Mouse (Mus musculus): ENCODE data around the gene 4930558C23Rik. TPM values are rescaled to one million over a fixed set of nuclear protein-coding genes. Genes with fewer than 3 reads are reported as not detected.
"Not testable (repeated sequence)": the region's sequence is repeated elsewhere in the genome, so short reads cannot be mapped to it uniquely, and the experiment has no call there.

Gene 4930558C23Rik
- not detected in 2 replicates for polyA plus RNA-seq (2016; fragmentation: Nextera tagmentation; extraction: Ambion mirVana)

GRCm38 (mm10) chr3:95402741-95403140 is at the start of gene 4930558C23Rik:
TSS of gene 4930558C23Rik (minus strand) at chr3:95402841.
- no peaks in the 10 kb centered on the region for H3K9me3 ChIP-seq
- no peak within 1 kb of the TSS for H3K27ac ChIP-seq
- no peak within 1 kb of the TSS for H3K9ac ChIP-seq (replicated peaks)
- H3K4me2 ChIP-seq = no peak within 1 kb of the TSS
- no peaks in the 10 kb centered on the region for H3K36me3 ChIP-seq
- WGBS = 95% methylated on average over 3 of the region's 3 CpGs
- no peak for ATAC-seq (ENCODE audit: insufficient number of reproducible peaks, insufficient read depth, low FRiP score, low TSS enrichment, low read depth)
- H3K4me3 ChIP-seq (replicated peaks) = no peak within 1 kb of the TSS
- H3K4me1 ChIP-seq (replicated peaks) = no peaks in the 10 kb centered on the region
- no peaks in the 10 kb centered on the region for H3K27me3 ChIP-seq

- H3K36me3 ChIP-seq = peaks cover 53% of the 10 kb centered on the region
- no peak overlapping the region for H3K4me3 ChIP-seq (replicated peaks)
- no peak overlapping the region for H3K27ac ChIP-seq
- 89% methylated on average over 3 of the region's 3 CpGs for WGBS
- no peak overlapping the region for H3K9ac ChIP-seq (replicated peaks)
- H3K9me3 ChIP-seq = no peaks in the 10 kb centered on the region
- no peaks in the 10 kb centered on the region for H3K27me3 ChIP-seq
- no peaks in the 10 kb centered on the region for H3K4me1 ChIP-seq (replicated peaks)
- no peak for ATAC-seq (ENCODE audit: insufficient number of reproducible peaks, insufficient read depth, low FRiP score, low TSS enrichment, low read depth)
- H3K4me2 ChIP-seq = no peak overlapping the region
Observed at GRCm38 (mm10) chr3:95450915-95451314, 48.3 kb upstream of the 4930558C23Rik start.

- no peak overlapping the region for H3K4me2 ChIP-seq
- H3K36me3 ChIP-seq = peaks cover 50% of the 10 kb centered on the region
- H3K27me3 ChIP-seq = no peaks in the 10 kb centered on the region
- no peak overlapping the region for H3K27ac ChIP-seq
- H3K4me1 ChIP-seq (replicated peaks) = peaks cover 5% of the 10 kb centered on the region
- ATAC-seq (ENCODE audit: insufficient number of reproducible peaks, insufficient read depth, low FRiP score, low TSS enrichment, low read depth) = no peak
- H3K9me3 ChIP-seq = no peaks in the 10 kb centered on the region
- H3K9ac ChIP-seq (replicated peaks) = no peak overlapping the region
- no peak overlapping the region for H3K4me3 ChIP-seq (replicated peaks)
- 72% methylated on average over 1 of the region's 1 CpGs for WGBS
Observed at GRCm38 (mm10) chr3:95450408-95450807, 47.8 kb upstream of the 4930558C23Rik start.

- no peak overlapping the region for H3K4me2 ChIP-seq
- H3K27ac ChIP-seq = no peak overlapping the region
- H3K4me1 ChIP-seq (replicated peaks) = peaks cover 7% of the 10 kb centered on the region
- no peak for ATAC-seq (ENCODE audit: insufficient number of reproducible peaks, insufficient read depth, low FRiP score, low TSS enrichment, low read depth)
- H3K36me3 ChIP-seq = peaks cover 10% of the 10 kb centered on the region
- no peaks in the 10 kb centered on the region for H3K9me3 ChIP-seq
- no peaks in the 10 kb centered on the region for H3K27me3 ChIP-seq
- no peak overlapping the region for H3K9ac ChIP-seq (replicated peaks)
- 84% methylated on average over 4 of the region's 4 CpGs for WGBS
- no peak overlapping the region for H3K4me3 ChIP-seq (replicated peaks)
Observed at GRCm38 (mm10) chr3:95445311-95445710, 42.7 kb upstream of the 4930558C23Rik start.

GRCm38 (mm10) chr3:95442406-95443117 is 39.9 kb upstream of the 4930558C23Rik start:
- Histone ChIP-seq H3K27me3 (no peaks in the 10 kb centered on the region), H3K4me3 (replicated peaks) (no peak overlapping the region), H3K4me1 (replicated peaks) (peaks cover 7% of the 10 kb centered on the region), H3K9ac (replicated peaks) (no peak overlapping the region), H3K27ac (no peak overlapping the region), H3K9me3 (no peaks in the 10 kb centered on the region), H3K4me2 (no peak overlapping the region), H3K36me3 (peaks cover 21% of the 10 kb centered on the region)
- ATAC-seq (ENCODE audit: insufficient number of reproducible peaks, insufficient read depth, low FRiP score, low TSS enrichment, low read depth) = no peak
- 91% methylated on average over 5 of the region's 5 CpGs for WGBS

GRCm38 (mm10) chr3:95439670-95440069 is 37.0 kb upstream of the 4930558C23Rik start:
- peaks cover 33% of the 10 kb centered on the region for H3K36me3 ChIP-seq
- H3K4me2 ChIP-seq = no peak overlapping the region
- no peaks in the 10 kb centered on the region for H3K9me3 ChIP-seq
- ATAC-seq (ENCODE audit: insufficient number of reproducible peaks, insufficient read depth, low FRiP score, low TSS enrichment, low read depth) = no peak
- H3K27ac ChIP-seq = no peak overlapping the region
- H3K9ac ChIP-seq (replicated peaks) = no peak overlapping the region
- H3K4me1 ChIP-seq (replicated peaks) = peaks cover 5% of the 10 kb centered on the region; the same call in 1 of the 2 replicates
- H3K4me3 ChIP-seq (replicated peaks) = no peak overlapping the region
- H3K27me3 ChIP-seq = no peaks in the 10 kb centered on the region

- peaks cover 33% of the 10 kb centered on the region for H3K36me3 ChIP-seq
- not testable (repeated sequence) for H3K4me2 ChIP-seq; H3K4me1 ChIP-seq (replicated peaks); H3K9me3 ChIP-seq; H3K4me3 ChIP-seq (replicated peaks); H3K27ac ChIP-seq; H3K27me3 ChIP-seq; ATAC-seq (ENCODE audit: insufficient number of reproducible peaks, insufficient read depth, low FRiP score, low TSS enrichment, low read depth); H3K9ac ChIP-seq (replicated peaks)
- 98% methylated on average over 4 of the region's 4 CpGs for WGBS
Observed at GRCm38 (mm10) chr3:95438636-95439035, 36.0 kb upstream of the 4930558C23Rik start.

GRCm38 (mm10) chr3:95435561-95435960 is 32.9 kb upstream of the 4930558C23Rik start:
- no peaks in the 10 kb centered on the region for H3K9me3 ChIP-seq
- 64% methylated on average over 1 of the region's 1 CpGs for WGBS
- H3K36me3 ChIP-seq = peaks cover 33% of the 10 kb centered on the region
- H3K27ac ChIP-seq = no peak overlapping the region
- H3K4me2 ChIP-seq = peak overlapping the region; percentile 80
- no peak overlapping the region; the same call in 1 of the 2 replicates for H3K4me3 ChIP-seq (replicated peaks)
- no peak for ATAC-seq (ENCODE audit: insufficient number of reproducible peaks, insufficient read depth, low FRiP score, low TSS enrichment, low read depth)
- H3K4me1 ChIP-seq (replicated peaks) = peaks cover 5% of the 10 kb centered on the region; the same call in 1 of the 2 replicates
- no peak overlapping the region for H3K9ac ChIP-seq (replicated peaks)
- H3K27me3 ChIP-seq = no peaks in the 10 kb centered on the region

- ATAC-seq (ENCODE audit: insufficient number of reproducible peaks, insufficient read depth, low FRiP score, low TSS enrichment, low read depth) = no peak
- 4% methylated on average over 7 of the region's 7 CpGs for WGBS
- Histone ChIP-seq H3K27ac (no peak overlapping the region; the same call in 1 of the 2 replicates), H3K4me1 (replicated peaks) (peaks cover 5% of the 10 kb centered on the region; the same call in 1 of the 2 replicates), H3K9ac (replicated peaks) (peak overlapping the region; percentile 83), H3K27me3 (no peaks in the 10 kb centered on the region), H3K4me2 (peak overlapping the region; percentile 80), H3K4me3 (replicated peaks) (peak overlapping the region; percentile 81), H3K9me3 (no peaks in the 10 kb centered on the region), H3K36me3 (peaks cover 30% of the 10 kb centered on the region)
Observed at GRCm38 (mm10) chr3:95434983-95435370, 32.3 kb upstream of the 4930558C23Rik start.

- under 1% methylated on average over 47 of the region's 47 CpGs for WGBS
- H3K4me1 ChIP-seq (replicated peaks) = peaks cover 5% of the 10 kb centered on the region; the same call in 1 of the 2 replicates
- H3K9me3 ChIP-seq = no peaks in the 10 kb centered on the region
- peaks cover 25% of the 10 kb centered on the region for H3K36me3 ChIP-seq
- H3K4me2 ChIP-seq = peak within 1 kb of the TSS; percentile 80
- no peaks in the 10 kb centered on the region for H3K27me3 ChIP-seq
- H3K27ac ChIP-seq = peak within 1 kb of the TSS; percentile 85
- ATAC-seq (ENCODE audit: insufficient number of reproducible peaks, insufficient read depth, low FRiP score, low TSS enrichment, low read depth) = peak; percentile 99
- H3K9ac ChIP-seq (replicated peaks) = peak within 1 kb of the TSS; percentile 83
- H3K4me3 ChIP-seq (replicated peaks) = peak within 1 kb of the TSS; percentile 81
Observed at GRCm38 (mm10) chr3:95434136-95434982, 31.7 kb upstream of the 4930558C23Rik start, which contains the start of gene Arnt. TSS of gene Arnt (plus strand) at chr3:95434388.

GRCm38 (mm10) chr3:95433301-95433915 is 30.8 kb upstream of the 4930558C23Rik start:
- 78% methylated on average over 10 of the region's 10 CpGs for WGBS
- Histone ChIP-seq H3K36me3 (peaks cover 19% of the 10 kb centered on the region), H3K9ac (replicated peaks) (no peak overlapping the region), H3K27ac (0 out of 2 replicates have a peak overlapping the region, but pooled peaks have one; percentile 85), H3K27me3 (no peaks in the 10 kb centered on the region), H3K4me2 (peak overlapping the region; percentile 80), H3K9me3 (no peaks in the 10 kb centered on the region), H3K4me3 (replicated peaks) (peak overlapping the region; percentile 81), H3K4me1 (replicated peaks) (peaks cover 5% of the 10 kb centered on the region; the same call in 1 of the 2 replicates)
- ATAC-seq (ENCODE audit: insufficient number of reproducible peaks, insufficient read depth, low FRiP score, low TSS enrichment, low read depth) = no peak
